Mouse (Mus musculus) left cerebral cortex, adult 11 months (tissue): ENCODE measurements at regions not wholly inside any gene's neighbourhood (a gene's known extent, or its start where the extent isn't known, plus 50 kb on each side); places are given as distances from the start of the nearest gene placed in this dataset.
A peak's percentile ranks its signal among the peaks of the same experiment; 100 is the strongest.

Experiments
- DNase-seq: peaks from one replicate; pipeline ENCODE4 v3.0.0; 2022; ENCODE audit warnings: low spot score

DNA sequence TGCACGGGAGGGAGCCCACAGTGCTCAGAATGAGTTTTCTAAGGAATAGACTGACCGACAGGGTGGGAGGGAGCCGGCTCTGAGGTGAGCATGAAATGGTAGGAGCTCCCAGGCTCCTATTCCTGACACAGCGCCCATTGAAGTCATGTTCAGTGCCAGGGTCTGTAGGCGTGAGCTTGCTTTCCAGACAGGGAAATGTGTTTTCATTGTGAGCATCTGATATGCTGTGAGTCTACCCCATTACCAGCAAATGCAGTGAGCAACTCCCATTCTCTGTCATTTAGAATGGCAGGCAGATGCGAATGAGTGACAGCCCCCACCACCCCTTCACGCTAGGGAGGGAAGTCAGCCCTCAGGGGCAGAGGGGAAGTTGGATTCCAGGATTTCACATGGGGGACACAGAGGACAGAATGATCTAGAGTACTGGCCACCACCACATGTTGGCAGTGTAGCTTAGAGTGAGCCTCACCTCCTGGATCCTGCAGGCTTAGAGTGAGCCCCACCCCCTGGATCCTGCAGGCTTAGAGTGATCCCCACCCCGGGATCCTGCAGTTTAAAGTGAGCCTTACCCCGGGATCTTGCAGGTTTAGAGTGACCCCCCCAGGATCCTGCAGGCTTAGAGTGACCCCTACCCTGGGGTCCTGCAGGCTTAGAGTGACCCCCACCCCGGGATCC, 283.2 kb upstream of the Eef2kmt start:
- no peak for DNase-seq

DNA sequence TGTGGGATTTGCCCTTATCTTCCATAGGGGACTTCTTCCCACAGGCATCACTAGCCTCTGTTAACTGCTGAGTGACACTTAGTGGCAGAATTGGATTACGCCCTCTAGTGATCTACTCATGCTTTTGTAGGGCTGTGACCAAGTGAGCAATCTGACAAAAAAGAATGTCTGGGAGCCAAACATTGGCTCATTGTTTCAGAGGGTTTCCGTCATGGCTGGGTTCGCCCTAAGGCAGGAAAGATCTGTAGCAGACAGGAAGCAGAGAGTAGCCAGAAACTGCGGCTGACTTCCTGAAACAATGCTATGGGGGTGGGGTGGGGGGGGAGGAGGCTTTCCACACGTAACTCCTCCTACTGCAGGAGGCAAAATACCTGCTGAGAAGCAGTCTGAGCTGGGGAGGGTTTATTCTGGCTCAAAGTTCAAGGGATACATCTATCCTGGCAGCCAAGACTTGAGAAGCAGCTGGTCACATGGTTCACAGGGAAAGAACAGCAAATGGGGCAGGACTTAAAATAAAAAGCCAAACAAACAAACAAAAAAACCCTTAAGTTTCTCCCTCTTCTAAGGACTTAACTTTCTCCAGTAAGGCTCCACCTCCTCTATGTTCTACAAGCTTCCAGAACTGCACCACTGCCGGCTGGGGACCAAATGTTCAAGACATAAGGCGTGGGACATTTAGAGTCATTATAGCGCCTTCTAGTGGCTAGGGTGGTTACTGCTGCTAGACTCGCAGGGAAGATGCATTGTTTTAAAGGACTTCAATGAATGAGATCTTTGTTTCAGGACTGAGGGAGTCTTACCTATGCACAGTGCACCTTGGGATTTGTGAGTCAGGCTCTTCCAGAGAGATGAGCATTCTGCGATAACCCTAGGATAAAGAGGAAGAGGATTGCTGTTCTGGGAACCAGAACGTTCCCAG, 281.8 kb upstream of the Eef2kmt start:
- no peak for DNase-seq

DNA sequence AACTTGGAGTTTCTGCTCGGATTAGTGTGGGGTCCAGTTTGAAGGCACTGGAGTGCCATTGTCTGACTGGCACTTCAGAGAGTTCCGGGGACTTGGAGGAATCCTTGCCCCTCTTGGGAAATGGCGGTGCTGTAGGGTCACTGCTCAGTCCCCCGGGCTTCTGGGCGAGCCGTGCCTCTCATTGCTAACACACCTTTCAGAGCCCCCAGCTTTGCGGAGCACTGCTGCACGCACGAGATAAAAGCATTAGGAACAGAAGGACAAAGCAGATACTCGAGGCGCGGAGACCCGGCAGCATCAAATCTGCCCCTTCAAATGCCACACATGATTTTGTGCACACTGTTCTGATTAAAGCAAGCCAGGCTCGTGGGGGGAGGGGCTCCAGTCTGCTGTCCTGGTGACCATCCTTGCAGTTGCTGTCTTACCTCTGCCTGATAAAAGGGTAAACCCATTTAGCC, 280.8 kb upstream of the Eef2kmt start:
- no peak for DNase-seq

DNA sequence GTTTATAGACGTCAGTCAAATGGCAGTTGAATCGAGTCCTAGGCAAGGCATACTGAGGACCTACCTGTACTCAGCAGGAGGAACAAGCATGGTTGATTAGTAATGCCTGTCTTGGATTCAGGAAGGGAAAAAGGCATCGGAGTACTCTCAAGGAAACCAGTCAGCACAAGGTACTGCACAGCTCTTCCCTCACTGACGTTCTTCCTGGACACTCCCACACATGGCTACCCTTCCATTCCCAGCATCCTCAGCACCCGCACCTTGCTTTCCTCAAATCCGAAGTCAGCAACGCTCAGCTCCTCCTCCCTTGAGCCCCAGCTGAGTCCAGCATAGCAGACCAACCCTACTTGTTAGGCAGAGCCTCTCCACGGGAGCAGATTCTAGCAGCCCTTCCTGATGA, 279.6 kb upstream of the Eef2kmt start:
- DNase-seq: no peak

DNA sequence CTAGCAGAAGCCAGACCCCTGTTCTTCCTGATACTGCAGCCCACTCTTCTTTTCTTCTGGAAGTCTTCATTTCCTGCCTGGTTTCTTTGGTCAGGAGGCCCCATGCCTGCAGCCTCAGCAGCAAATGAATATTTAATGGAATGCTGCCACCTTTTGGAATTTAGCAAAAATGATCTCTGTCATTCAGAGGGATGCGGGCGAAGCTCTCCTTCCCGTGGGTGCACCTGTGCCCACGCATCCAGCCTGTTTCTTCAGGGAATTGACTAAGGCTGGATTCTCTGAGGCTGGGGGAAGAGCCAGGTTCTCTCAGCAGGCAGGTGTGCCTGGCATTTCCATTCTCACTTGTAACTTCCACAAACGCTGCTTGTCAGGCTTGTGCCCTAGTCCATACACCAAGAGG, 279.1 kb upstream of the Eef2kmt start:
- peak; percentile 52 for DNase-seq

DNA sequence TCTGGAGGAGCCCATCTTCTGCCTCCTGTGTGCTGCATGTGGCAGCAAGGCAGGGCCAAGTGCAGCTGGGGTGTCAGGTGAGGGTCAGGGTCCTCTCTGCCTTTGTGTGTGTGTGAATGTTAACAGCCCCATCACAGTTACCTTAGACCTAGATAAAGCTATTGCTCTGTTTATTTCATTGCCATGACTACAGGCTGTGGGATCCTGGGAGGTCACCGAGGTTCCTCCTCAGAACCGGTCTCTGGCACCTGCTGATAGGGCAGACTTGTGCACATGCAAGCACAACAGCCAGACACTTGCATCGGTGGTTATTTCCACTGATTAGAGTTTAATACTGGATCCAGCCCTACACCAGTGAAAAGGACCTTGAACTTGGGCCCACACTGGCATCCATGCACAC, 278.6 kb upstream of the Eef2kmt start:
- no peak for DNase-seq

DNA sequence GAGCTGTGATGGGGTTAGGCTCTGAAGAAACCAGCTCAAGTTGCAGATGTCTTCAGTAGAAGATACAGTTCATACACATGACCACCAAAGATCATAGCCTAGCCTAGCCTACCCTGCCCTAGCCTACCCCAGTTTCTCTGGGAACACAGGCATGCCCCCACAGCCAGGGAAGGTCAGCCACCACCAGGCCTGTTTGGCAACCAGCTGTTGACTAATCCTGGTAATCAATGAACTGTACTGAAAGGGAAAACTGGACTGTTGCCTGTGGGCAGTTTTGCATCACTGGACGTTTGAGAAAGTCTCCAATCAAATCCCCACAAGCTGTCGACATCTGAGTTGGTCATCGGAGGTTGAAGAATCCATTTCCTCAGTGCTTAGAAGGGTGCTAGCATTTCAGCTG, 276.5 kb upstream of the Eef2kmt start:
- DNase-seq: no peak

DNA sequence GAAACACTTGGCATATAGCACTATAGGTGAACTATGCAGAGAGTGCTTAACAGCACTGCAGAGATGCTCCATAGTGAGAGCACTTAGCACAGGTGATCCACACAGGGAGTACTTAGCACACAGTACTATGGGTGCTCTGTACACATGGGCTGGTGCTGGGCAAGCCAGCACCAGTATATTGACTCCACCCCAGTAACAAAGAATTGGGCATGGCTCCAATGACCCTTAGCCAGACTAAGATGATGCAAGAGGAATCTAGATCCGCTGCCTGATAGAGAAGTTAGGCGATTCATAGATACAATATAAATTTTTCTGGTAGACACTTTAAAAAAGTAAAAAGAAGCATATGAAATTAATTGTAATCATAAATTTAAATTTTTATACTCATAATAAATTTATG, 274.0 kb upstream of the Eef2kmt start:
- no peak for DNase-seq

DNA sequence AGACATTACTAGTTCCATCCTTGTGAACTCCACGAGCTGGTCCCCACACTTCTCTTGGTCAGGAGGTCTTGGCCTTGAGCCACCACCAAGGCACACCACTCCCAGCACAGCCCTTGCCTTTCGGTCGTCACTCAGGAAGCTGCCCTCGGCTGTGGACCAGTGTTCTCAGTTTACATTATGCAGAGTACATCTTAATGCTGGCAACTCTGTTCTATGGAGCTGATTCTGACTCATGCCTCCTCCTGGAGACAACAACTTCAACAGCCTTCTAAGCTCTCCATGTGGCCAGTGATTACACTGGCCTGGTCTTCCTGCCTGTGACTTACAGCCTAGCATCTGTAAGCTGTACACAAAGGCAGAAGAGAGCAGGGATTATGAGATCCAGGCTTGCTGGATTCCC, 272.2 kb upstream of the Eef2kmt start:
- no peak for DNase-seq

DNA sequence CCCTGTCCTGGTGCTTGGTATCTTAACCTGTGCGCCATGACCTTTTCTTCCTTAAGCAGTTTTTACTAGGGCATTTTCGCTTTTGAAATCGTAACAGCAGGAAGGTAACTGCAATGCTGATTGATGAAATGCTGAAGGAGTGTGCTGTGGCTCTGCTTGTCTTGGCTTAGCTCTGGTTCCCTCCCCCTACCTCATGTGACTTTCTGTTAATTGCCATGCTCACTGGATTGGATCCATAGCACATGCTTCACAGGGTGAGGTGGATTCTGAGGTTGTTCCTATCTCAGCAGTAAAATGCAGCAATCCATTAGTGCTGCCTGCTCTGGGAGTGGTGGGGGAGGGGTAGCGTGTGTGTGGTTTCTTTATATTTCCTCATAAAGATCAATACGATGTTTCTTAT, 268.6 kb upstream of the Eef2kmt start:
- DNase-seq: no peak

DNA sequence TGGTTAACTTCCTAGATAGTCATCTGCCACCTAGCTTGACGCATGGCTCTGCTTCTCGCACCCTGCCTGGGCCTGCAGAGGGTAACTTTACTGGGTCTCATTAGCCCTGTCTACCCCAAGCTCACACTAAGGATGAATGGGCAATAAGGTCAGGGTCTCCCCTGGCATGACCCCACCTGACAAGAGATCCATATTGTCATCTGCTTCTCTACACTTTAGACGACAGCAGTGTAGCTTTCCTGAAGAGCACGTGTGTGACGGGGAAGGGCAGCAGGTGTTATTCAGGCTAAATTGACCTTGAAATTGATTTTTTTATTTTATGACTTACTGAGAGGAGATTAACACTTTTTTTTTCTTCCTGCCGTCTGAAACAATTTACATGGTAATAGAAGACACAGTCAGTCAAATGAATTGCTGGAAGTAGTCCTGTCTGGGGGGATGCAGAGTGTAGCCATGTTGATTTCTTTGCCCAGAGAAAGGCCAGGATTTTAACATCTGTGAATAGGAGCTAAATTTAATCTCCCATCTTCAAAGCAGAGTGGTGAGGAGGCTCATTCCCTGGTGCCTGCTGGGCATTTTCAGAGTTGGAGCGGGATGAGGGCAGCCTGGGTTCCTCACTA, 267.7 kb upstream of the Eef2kmt start:
- no peak for DNase-seq

DNA sequence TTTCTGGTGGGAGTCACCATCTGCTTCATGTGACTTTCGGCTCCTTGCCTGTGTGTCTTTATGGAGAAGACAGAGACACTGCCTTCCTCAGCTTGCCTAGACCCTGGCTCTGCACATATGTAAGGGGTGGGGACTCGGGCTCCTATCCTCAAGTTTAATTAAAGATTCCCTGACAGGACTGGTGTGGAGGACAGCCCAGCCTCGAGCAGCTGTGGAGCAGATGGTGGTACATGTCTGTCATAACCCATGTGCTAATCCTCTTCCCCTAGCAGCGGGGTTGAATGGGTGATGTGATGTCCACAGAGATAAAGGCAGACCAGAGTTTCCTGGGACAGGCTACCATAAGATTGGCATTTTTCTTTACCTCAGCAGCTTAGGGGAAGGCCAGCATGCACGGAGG, 262.0 kb upstream of the Eef2kmt start:
- no peak for DNase-seq

DNA sequence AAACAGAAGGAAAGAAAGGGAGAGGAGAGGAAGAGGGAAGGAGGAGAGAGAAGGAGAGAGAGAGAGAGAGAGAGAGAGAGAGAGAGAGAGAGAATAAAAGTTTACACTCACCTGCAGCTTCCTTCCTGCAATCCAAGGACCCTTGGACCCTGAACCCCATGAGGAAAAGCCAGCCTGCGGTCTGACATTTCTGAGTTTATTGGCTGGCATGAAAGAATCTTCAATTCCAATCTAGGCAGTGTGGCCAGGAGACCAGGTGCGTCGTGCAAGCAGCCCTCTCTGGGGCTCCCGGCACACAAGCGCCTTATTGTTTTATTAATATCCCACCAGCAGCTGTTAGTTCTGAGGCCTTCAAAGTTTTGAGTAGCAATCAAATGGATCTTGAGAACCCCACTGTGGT, 260.1 kb upstream of the Eef2kmt start:
- no peak for DNase-seq

DNA sequence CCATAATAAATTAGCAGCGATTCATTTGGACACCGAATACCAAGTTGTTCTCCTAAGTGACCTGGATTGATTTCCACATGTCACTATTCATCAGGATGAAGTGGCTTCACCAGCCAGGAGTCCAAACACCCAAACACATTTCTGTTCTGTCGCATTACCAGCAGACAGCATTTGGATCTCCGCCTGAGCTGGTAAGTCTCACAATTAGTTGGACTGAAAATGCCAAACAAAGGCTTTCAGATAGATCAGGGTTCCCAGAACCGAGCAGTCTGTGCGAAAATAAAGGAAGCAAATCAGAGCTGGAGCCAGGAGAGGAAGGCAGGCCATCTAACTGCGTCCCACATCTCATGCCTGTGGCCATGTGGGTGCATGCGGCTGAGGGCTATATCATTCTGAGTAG, 251.5 kb upstream of the Eef2kmt start:
- no peak for DNase-seq

DNA sequence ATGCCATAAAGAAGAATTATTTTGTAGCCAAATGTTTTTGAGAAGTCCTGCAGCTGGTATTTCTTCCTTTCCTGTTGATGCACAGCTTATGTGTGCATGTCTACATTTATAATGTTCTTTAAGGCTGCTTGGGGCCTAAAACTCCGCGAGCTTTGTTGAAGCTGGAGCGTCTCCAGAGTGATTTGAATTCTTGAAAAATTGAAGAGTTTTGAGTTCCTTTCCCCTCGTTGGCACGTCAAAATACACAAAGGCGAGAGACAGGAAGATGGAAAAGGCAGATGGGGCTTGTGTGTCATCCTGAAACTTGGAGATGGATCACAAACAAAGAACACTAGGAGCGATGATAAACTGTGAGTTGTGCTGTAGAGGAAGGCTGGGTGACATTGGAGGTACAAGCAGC, 246.2 kb upstream of the Eef2kmt start:
- no peak for DNase-seq

DNA sequence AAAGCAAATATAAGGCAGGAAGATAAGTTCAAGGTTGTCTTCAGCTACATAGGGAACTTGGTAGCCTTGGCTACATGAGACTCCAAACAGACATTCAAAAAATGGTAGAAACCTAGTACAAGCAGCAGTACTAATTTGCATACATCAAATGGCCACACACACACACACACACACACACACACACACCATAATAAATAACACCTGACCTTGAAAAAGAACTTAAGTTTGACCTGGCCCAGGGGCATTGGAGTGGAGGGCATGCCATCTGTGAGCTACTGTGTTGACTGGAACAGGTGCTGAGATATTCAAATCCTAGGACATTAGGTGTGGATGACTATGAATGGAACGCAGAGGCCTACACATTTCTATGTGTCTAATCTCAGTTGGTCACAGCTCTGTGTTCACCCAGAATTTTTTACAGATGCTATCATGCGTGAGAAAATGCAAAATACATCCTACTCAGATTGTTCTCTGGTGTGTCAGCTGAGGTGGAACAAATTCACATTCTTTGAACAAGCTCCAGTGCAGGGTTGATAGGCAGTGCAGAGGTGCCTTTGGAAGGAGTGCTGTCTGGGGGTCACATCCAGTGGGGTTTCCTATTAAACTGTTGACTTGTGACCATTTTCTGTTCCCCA, 240.4 kb upstream of the Eef2kmt start:
- no peak for DNase-seq

DNA sequence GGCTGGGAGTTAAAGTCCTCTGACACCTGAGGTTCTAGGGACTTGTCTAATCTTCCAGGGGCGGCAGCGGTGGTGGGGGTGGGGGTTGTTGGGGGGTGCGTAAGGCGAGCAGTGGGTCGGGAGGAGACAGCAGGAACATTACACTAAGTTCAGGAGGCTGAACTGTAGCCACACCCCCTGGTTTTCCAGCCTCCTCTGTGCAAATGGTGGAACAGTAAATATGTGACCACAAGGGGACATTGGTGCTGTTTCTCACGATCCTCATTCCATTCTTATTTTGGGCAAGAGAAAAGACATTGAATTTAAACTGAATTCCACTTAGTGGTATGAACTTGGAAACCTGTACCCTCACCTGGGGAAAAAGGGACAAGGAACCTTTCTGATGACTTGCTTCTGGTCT, 237.6 kb upstream of the Eef2kmt start:
- DNase-seq: no peak

DNA sequence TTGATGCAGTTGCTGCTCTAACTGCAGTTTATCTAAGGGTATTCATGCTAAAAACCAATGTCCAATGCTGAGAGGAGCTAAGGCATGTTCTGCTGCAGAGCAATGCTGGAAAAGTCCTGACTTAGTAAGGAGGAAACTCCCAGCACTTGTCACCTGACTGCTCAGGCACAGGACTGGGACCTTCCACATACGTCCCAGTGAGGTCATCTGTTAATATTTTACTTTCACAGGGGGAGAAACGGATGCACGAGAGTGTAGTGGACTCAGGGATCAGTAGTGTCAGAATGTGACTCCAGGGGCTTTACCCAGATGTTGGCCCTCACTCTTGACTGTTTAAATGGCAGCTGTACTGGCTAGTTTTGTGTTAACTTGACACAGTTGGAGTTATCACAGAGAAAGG, 231.5 kb upstream of the Eef2kmt start:
- DNase-seq: no peak

DNA sequence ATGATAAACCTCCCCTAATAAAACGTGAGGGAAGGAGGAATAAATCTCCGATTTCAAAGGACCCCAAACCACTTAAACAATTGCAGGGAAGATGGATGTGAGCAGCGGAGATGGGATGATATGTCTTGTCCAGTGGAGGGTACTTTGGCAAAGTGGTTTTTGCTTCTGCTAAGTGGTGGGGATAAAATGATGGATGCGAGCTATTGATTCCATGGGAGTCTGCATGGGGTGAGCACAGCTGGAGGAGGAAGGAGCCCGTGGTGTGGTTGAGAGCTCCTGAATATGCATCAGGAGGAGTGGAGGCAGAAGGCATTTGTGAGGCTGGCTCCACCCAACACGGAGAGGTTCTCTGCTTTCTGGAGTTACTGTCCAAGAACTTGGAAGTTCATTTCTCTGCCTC, 227.6 kb upstream of the Eef2kmt start:
- DNase-seq: no peak

DNA sequence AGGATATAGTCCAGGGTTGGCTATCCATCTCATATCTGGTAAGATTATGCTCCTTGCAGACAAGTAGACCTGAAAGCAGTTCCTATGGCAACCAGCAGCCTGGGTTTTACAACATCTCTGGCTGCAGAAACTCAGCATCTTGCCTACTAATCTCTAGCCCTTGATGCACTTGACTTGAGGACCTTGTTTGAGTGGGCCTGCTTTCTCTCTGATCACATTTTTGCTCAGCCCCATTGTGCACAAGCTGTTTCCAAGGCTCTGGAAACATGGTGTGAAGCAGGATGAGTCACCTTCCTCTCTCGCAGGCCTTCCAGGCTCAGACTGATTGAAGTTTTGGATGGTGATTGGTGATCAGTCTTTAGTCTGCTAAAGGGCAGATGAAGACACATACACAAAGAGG, 224.4 kb upstream of the Eef2kmt start:
- DNase-seq: peak; percentile 22

DNA sequence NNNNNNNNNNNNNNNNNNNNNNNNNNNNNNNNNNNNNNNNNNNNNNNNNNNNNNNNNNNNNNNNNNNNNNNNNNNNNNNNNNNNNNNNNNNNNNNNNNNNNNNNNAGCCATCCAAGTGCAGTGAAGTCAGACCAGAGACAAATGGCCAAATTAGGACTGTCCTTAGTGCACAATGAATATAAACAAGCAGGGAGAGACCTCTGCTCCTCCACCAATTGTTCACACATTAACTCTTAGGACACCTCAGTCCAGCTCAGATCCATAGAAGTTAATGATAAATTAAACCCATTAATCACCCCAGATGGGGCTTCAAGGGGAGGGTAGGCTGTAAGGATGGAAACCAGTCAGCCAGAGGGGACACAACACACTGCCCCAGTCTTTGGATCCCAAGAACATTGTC, 223.2 kb upstream of the Eef2kmt start:
- DNase-seq: no peak

DNA sequence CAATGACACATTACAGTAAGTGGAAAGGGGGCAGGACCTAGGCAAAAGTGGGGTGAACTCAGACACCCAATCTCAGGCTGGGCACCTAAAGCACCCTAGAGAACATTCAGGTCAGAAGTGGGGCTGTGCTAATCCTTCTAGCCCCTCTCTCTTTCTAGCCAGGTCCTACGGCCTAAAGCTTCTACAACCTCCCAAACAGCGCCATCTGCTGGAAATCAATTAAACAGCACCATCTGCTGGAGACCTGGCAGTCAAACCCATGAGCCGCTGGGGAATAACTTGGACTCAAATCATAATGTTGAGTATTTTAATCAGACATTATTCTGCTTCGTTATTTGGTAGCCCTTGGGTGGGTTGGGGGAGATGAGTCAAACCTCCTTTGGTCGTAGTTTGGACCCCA, 215.5 kb upstream of the Eef2kmt start:
- DNase-seq: no peak

DNA sequence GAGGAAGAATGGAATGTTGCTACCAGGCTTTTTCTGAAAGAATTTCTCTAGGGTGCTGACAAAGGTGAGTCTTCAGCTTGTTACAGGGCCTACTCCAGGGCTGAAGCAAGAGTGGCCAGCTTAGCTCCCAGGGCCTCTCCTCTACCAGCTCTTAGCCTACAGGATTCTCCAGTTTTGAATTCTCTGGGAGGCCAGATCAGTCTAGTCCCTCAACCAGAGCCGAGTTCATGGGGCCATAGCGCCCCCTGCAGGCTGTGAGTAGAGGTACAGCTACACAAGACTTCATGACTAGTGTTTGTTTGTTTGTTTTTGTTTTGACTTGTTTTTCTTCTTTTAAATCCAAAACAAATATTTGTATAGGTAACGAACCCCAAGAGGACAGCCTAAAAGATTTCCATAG, 211.8 kb upstream of the Eef2kmt start:
- DNase-seq: no peak
